ENCODE assay signal across 16 mouse cellular contexts in genomic region chr5:125598056-125598455, GRCm38 (mm10).
"Had no signal": no experiment of that assay in that cellular context is flagged by ENCODE, and none has a peak within 500 bp of the region (broad histone marks: within the 10 kb centered on the region; RNA-seq: fewer than 3 reads in every experiment).

No protein-coding gene starts in this region.

- H3K9ac ChIP-seq: lung, embryonic 15.5 days; midbrain, embryonic 13.5 days; midbrain, embryonic 15.5 days; neural tube, embryonic 12.5 days; stomach, embryonic 15.5 days had no signal

- H3K9me3 ChIP-seq: lung, embryonic 15.5 days; midbrain, embryonic 13.5 days; midbrain, embryonic 15.5 days; neural tube, embryonic 12.5 days; stomach, embryonic 15.5 days had no signal

- H3K4me2 ChIP-seq: lung, embryonic 15.5 days; midbrain, embryonic 11.5 days; midbrain, embryonic 13.5 days; midbrain, embryonic 15.5 days; neural tube, embryonic 12.5 days; stomach, embryonic 15.5 days had no signal

- H3K4me3 ChIP-seq: lung, embryonic 15.5 days; midbrain, embryonic 13.5 days; midbrain, embryonic 15.5 days; neural tube, embryonic 12.5 days; stomach, embryonic 15.5 days had no signal

- H3K4me1 ChIP-seq: lung, embryonic 15.5 days; megakaryocyte, embryonic 14.5 days; neural tube, embryonic 12.5 days; stomach, embryonic 15.5 days had no signal

- ATAC-seq: lung, postnatal 0 days; midbrain, embryonic 13.5 days; midbrain, embryonic 15.5 days had no signal

- H3K27me3 ChIP-seq: lung, embryonic 15.5 days; megakaryocyte, embryonic 14.5 days; midbrain, embryonic 13.5 days; midbrain, embryonic 15.5 days; neural tube, embryonic 12.5 days; stomach, embryonic 15.5 days had no signal

- H3K36me3 ChIP-seq: lung, embryonic 15.5 days; midbrain, embryonic 13.5 days; midbrain, embryonic 15.5 days; neural tube, embryonic 12.5 days; stomach, embryonic 15.5 days had no signal

- DNase-seq: lung, adult 2 months; lung, postnatal 14 days; lung, postnatal 36 days; right cerebral cortex, postnatal 14 days; thymus, adult 2 months; thymus, postnatal 36 days had no signal

- H3K27ac ChIP-seq: lung, embryonic 15.5 days; macrophage; midbrain, embryonic 13.5 days; midbrain, embryonic 15.5 days; neural tube, embryonic 12.5 days; stomach, embryonic 15.5 days; stomach, postnatal 0 days had no signal
